Mouse (Mus musculus): ENCODE results near the gene Cwf19l2. TPM values are rescaled to one million over a fixed set of nuclear protein-coding genes. Genes with fewer than 3 reads are reported as not detected.
"Not testable (repeated sequence)": the region's sequence is repeated elsewhere in the genome, so short reads cannot be mapped to it uniquely, and the experiment has no call there.

Gene Cwf19l2
- 21.2 and 25.4 TPM in 2 replicates for total RNA-seq (2012; rRNA removed)

- peak within 1 kb of the TSS; percentile 82 to 93 for H3K4me3 ChIP-seq (ENCODE audit: insufficient read depth in 1 of 2, low read depth in 1 of 2, low read length in 2 of 2, poor library complexity in 1 of 2, severe bottlenecking in 1 of 2)
- H3K9me3 ChIP-seq (ENCODE audit: control insufficient read depth, insufficient read depth, low read depth, low read length), result no peaks in the 10 kb centered on the region
- H3K36me3 ChIP-seq (ENCODE audit: control insufficient read depth, insufficient read depth, low read length, poor library complexity, severe bottlenecking), result no peaks in the 10 kb centered on the region; the same call in 1 of the 2 replicates
- no peak for TF ChIP-seq CHD2 (IDR thresholded peaks at IDR 0.05; ENCODE audit: low read depth, low read length)
- TF ChIP-seq ZNF384 (IDR thresholded peaks at IDR 0.05; ENCODE audit: low read depth, low read length), result 0 out of 2 replicates have a peak, but pooled peaks have one; percentile 23
- TF ChIP-seq ZC3H11A (IDR thresholded peaks at IDR 0.05; ENCODE audit: borderline replicate concordance, low read depth, low read length), result peak; percentile 17
- no peak for TF ChIP-seq MAFK (IDR thresholded peaks at IDR 0.05; ENCODE audit: insufficient read depth, low read depth, low read length)
- TF ChIP-seq HCFC1 (IDR thresholded peaks at IDR 0.05; ENCODE audit: borderline replicate concordance, insufficient read depth, low read length), result 0 out of 2 replicates have a peak, but pooled peaks have one; percentile 60
- peak within 1 kb of the TSS; percentile 85 for H3K9ac ChIP-seq (ENCODE audit: insufficient read depth, low read depth, low read length, poor library complexity, severe bottlenecking)
- no peak within 1 kb of the TSS for H3K27ac ChIP-seq (ENCODE audit: insufficient read depth, low read depth, low read length, poor library complexity, severe bottlenecking)
- in situ Hi-C loops (cut with MboI; ENCODE audit: low sequenced_read_pairs in 2 of 2, unreplicated experiment in 2 of 2), result no loop called here
- DNase-seq (ENCODE audit: low read depth, low spot score), result peak; percentile 86
- H3K4me1 ChIP-seq (ENCODE audit: control insufficient read depth in 2 of 2, insufficient read depth in 2 of 2, low read length in 2 of 2, poor library complexity in 1 of 2), result 0 out of 4 replicates have a peak, but pooled peaks cover 0 to 2% of the 10 kb centered on the region in 2 experiments
Measured at GRCm38 (mm10) chr9:3403251-3404208, at the start of gene Cwf19l2. TSS of gene Cwf19l2 (plus strand) at chr9:3403592.

DNA sequence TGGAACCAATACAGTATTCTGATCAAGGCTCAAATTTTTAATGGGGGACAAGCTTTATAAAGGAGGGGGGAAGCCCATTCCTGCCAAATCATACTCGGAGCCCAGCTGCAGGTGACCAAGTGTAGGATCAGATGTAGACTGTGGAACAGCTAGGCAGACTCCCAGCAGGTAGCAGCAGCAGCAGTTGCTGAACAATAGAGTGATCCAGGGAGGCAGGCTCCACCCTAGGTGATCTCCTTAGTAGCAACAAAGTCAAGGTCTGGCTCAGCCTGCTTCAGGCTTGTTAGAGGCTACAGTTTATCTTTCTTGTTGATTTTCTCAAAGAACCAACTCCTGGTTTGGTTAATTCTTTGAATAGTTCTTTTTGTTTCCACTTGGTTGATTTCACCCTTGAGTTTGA, 27.1 kb upstream of the Cwf19l2 start:
- H3K27ac ChIP-seq (ENCODE audit: insufficient read depth, low read depth, low read length, poor library complexity, severe bottlenecking); H3K4me1 ChIP-seq (ENCODE audit: control insufficient read depth in 2 of 2, insufficient read depth in 2 of 2, low read length in 2 of 2, poor library complexity in 1 of 2); H3K9me3 ChIP-seq (ENCODE audit: control insufficient read depth, insufficient read depth, low read depth, low read length); H3K36me3 ChIP-seq (ENCODE audit: control insufficient read depth, insufficient read depth, low read length, poor library complexity, severe bottlenecking); in situ Hi-C loops (cut with MboI; ENCODE audit: low sequenced_read_pairs in 2 of 2, unreplicated experiment in 2 of 2); H3K9ac ChIP-seq (ENCODE audit: insufficient read depth, low read depth, low read length, poor library complexity, severe bottlenecking): not testable (repeated sequence)
- DNase-seq (ENCODE audit: low read depth, low spot score), result peak; percentile 54
- H3K4me3 ChIP-seq (ENCODE audit: insufficient read depth in 1 of 2, low read depth in 1 of 2, low read length in 2 of 2, poor library complexity in 1 of 2, severe bottlenecking in 1 of 2), result peak overlapping the region in 1 of 2 experiments; percentile 18; a peak in 1 of 4 replicates

DNA sequence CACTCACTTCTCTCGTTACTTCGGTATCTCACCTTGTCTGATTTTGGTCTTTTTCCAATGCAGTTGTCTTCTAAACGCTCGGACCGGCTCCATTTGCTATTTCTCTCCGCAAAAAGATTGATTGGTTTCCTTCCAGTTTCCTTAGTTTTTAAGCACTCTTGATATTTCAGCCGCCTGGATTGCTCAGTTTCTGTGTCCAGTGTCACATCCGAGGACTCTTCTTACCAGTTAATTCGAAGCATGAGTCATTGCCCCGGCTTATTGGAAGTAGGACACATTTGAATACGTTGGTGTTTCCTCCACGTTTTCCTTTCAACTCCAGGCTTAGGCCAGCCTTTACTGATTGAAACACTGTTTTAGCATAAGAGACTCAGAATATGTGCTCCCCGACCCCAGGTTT, 980 bp downstream of the Cwf19l2 start:
- Histone ChIP-seq H3K4me3 (ENCODE audit: insufficient read depth in 1 of 2, low read depth in 1 of 2, low read length in 2 of 2, poor library complexity in 1 of 2, severe bottlenecking in 1 of 2) (peak overlapping the region; percentile 82 to 93), H3K9ac (ENCODE audit: insufficient read depth, low read depth, low read length, poor library complexity, severe bottlenecking) (peak overlapping the region; percentile 85), H3K27ac (ENCODE audit: insufficient read depth, low read depth, low read length, poor library complexity, severe bottlenecking) (no peak overlapping the region), H3K4me1 (ENCODE audit: control insufficient read depth in 2 of 2, insufficient read depth in 2 of 2, low read length in 2 of 2, poor library complexity in 1 of 2) (0 out of 4 replicates have a peak, but pooled peaks cover 0 to 2% of the 10 kb centered on the region in 2 experiments), H3K9me3 (ENCODE audit: control insufficient read depth, insufficient read depth, low read depth, low read length) (no peaks in the 10 kb centered on the region), H3K36me3 (ENCODE audit: control insufficient read depth, insufficient read depth, low read length, poor library complexity, severe bottlenecking) (no peaks in the 10 kb centered on the region; the same call in 1 of the 2 replicates)
- no peak for DNase-seq (ENCODE audit: low read depth, low spot score)
- in situ Hi-C loops (cut with MboI; ENCODE audit: low sequenced_read_pairs in 2 of 2, unreplicated experiment in 2 of 2), result no loop called here
- no peak for TF ChIP-seq CHD2 (IDR thresholded peaks at IDR 0.05; ENCODE audit: low read depth, low read length)
- no peak for TF ChIP-seq MAFK (IDR thresholded peaks at IDR 0.05; ENCODE audit: insufficient read depth, low read depth, low read length)
- TF ChIP-seq ZC3H11A (IDR thresholded peaks at IDR 0.05; ENCODE audit: borderline replicate concordance, low read depth, low read length), result no peak
- TF ChIP-seq ZNF384 (IDR thresholded peaks at IDR 0.05; ENCODE audit: low read depth, low read length), result no peak
- no peak for TF ChIP-seq HCFC1 (IDR thresholded peaks at IDR 0.05; ENCODE audit: borderline replicate concordance, insufficient read depth, low read length)

DNA sequence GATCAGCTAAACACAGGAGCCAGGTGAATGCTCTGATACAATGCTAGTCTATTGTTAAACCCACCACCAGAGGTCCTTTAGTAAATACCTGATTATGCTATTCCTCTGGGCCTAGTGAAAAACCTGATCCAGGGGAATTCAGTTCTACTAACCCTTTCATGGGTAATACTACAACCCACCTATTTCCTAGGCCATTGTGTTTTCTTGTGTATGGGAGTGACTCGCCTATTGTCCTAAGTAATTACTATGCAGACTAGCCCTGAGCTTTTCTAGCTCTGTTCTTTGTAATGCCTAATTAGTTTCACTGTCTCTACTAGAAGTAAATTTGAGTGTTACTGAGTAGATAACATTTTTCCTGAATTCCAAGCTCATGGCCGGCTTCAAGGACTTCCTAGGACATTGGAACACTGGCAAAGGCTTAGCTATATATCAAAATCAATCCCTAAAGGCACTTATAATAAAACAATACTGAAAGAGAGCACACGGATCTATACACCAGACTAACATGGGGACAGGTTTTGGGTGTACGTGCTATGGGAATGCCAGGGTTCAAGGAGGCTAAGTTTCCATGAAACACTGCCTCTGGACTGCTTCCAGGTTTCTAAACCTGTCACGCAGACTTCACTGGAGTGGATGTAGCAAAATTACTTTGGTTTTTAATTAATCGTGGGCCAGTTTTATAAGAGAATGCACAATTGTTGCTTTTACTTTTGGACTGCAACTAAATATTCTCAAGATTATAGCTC, 36.3 kb downstream of the Cwf19l2 start:
- DNase-seq (ENCODE audit: low read depth, low spot score), result peak; percentile 48
- peak overlapping the region; percentile 93; the same call in 1 of the 2 replicates for H3K27ac ChIP-seq (ENCODE audit: insufficient read depth, low read depth, low read length, poor library complexity, severe bottlenecking)
- H3K36me3 ChIP-seq (ENCODE audit: control insufficient read depth, insufficient read depth, low read length, poor library complexity, severe bottlenecking); in situ Hi-C loops (cut with MboI; ENCODE audit: low sequenced_read_pairs in 2 of 2, unreplicated experiment in 2 of 2); H3K4me1 ChIP-seq (ENCODE audit: control insufficient read depth in 2 of 2, insufficient read depth in 2 of 2, low read length in 2 of 2, poor library complexity in 1 of 2); H3K9me3 ChIP-seq (ENCODE audit: control insufficient read depth, insufficient read depth, low read depth, low read length): not testable (repeated sequence)
- H3K9ac ChIP-seq (ENCODE audit: insufficient read depth, low read depth, low read length, poor library complexity, severe bottlenecking), result peak overlapping the region; percentile 38; the same call in 1 of the 2 replicates
- peak overlapping the region; percentile 8 to 12; a peak in 1 of 4 replicates for H3K4me3 ChIP-seq (ENCODE audit: insufficient read depth in 1 of 2, low read depth in 1 of 2, low read length in 2 of 2, poor library complexity in 1 of 2, severe bottlenecking in 1 of 2)

Data from ES-E14 (cell line).